Mouse (Mus musculus): Measurements from ENCODE around the gene Trpm2. TPM values are rescaled to one million over a fixed set of nuclear protein-coding genes. Genes with fewer than 3 reads are reported as not detected.
"Not testable (repeated sequence)": the region's sequence is repeated elsewhere in the genome, so short reads cannot be mapped to it uniquely, and the experiment has no call there.

The Trpm2 gene
- polyA plus RNA-seq (2012; rRNA removed): 51.6 and 52.3 TPM in 2 replicates

- Histone ChIP-seq H3K27ac (ENCODE audit: insufficient read depth, low read length) (peak within 1 kb of the TSS; percentile 59), H3K4me3 (ENCODE audit: extremely low read depth, insufficient read depth, insufficient read length) (peak within 1 kb of the TSS; percentile 48), H3K4me1 (ENCODE audit: control insufficient read depth, insufficient read depth, insufficient read length) (peaks cover 18% of the 10 kb centered on the region), H3K36me3 (ENCODE audit: control insufficient read depth, insufficient read depth, low read length) (no peaks in the 10 kb centered on the region), H3K27me3 (ENCODE audit: control insufficient read depth, insufficient read depth, low read length) (peaks cover 2% of the 10 kb centered on the region; the same call in 1 of the 2 replicates)
- DNase-seq (ENCODE audit: low read depth in 1 of 2, low spot score in 2 of 2): peak in 1 of 2 experiments; percentile 52
- TF ChIP-seq CTCF (IDR thresholded peaks at IDR 0.05; ENCODE audit: extremely low read depth, insufficient read depth, insufficient read length, insufficient replicate concordance): no peak
- TF ChIP-seq POLR2A (IDR thresholded peaks at IDR 0.05; ENCODE audit: low read depth, low read length): no peak
- 25% methylated on average over 6 of the region's 6 CpGs for WGBS
These were observed at the start of gene Trpm2 for GRCm38 (mm10) chr10:77970481-77970880. Gene Trpm2 (minus strand): TSS chr10:77970563.

DNA sequence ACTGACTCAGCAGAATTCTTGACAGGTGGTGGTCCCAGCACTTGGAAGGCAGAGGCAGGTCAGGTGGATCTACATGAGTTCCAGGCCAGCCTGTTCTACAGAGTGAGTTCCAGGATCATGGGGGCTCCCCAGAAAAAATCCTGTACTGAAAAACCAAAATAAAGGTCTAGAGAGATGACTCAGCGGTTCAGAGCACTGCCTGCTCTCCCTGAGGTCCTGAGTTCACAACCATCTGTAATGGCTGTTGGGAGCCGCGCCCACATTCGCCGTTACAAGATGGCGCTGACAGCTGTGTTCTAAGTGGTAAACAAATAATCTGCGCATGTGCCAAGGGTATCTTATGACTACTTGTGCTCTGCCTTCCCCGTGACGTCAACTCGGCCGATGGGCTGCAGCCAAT is 49.6 kb upstream of the Trpm2 start:
- H3K36me3 ChIP-seq (ENCODE audit: control insufficient read depth, insufficient read depth, low read length); H3K27me3 ChIP-seq (ENCODE audit: control insufficient read depth, insufficient read depth, low read length); DNase-seq (ENCODE audit: low read depth in 1 of 2, low spot score in 2 of 2); H3K27ac ChIP-seq (ENCODE audit: insufficient read depth, low read length); H3K4me1 ChIP-seq (ENCODE audit: control insufficient read depth, insufficient read depth, insufficient read length); H3K4me3 ChIP-seq (ENCODE audit: extremely low read depth, insufficient read depth, insufficient read length): not testable (repeated sequence)
- WGBS: 88% methylated on average over 7 of the region's 11 CpGs

GRCm38 (mm10) chr10:78019291-78019690 is 48.9 kb upstream of the Trpm2 start:
- no peaks in the 10 kb centered on the region for H3K27me3 ChIP-seq (ENCODE audit: control insufficient read depth, insufficient read depth, low read length)
- H3K36me3 ChIP-seq (ENCODE audit: control insufficient read depth, insufficient read depth, low read length): no peaks in the 10 kb centered on the region
- TF ChIP-seq POLR2A (IDR thresholded peaks at IDR 0.05; ENCODE audit: low read depth, low read length): no peak
- no peak for TF ChIP-seq CTCF (IDR thresholded peaks at IDR 0.05; ENCODE audit: extremely low read depth, insufficient read depth, insufficient read length, insufficient replicate concordance)
- H3K27ac ChIP-seq (ENCODE audit: insufficient read depth, low read length): no peak overlapping the region
- 88% methylated on average over 4 of the region's 4 CpGs for WGBS
- no peak overlapping the region for H3K4me3 ChIP-seq (ENCODE audit: extremely low read depth, insufficient read depth, insufficient read length)
- no peaks in the 10 kb centered on the region; the same call in 1 of the 2 replicates for H3K4me1 ChIP-seq (ENCODE audit: control insufficient read depth, insufficient read depth, insufficient read length)
- DNase-seq (ENCODE audit: low read depth in 1 of 2, low spot score in 2 of 2): no peak

GRCm38 (mm10) chr10:78018797-78019203 is 48.4 kb upstream of the Trpm2 start:
- 16% methylated on average over 19 of the region's 19 CpGs for WGBS
- peak; percentile 56 to 66 for DNase-seq (ENCODE audit: low read depth in 1 of 2, low spot score in 2 of 2)
- no peaks in the 10 kb centered on the region for H3K36me3 ChIP-seq (ENCODE audit: control insufficient read depth, insufficient read depth, low read length)
- no peak overlapping the region; the same call in 1 of the 2 replicates for H3K4me3 ChIP-seq (ENCODE audit: extremely low read depth, insufficient read depth, insufficient read length)
- no peak overlapping the region for H3K27ac ChIP-seq (ENCODE audit: insufficient read depth, low read length)
- no peaks in the 10 kb centered on the region; the same call in 1 of the 2 replicates for H3K4me1 ChIP-seq (ENCODE audit: control insufficient read depth, insufficient read depth, insufficient read length)
- peak; percentile 97 for TF ChIP-seq CTCF (IDR thresholded peaks at IDR 0.05; ENCODE audit: extremely low read depth, insufficient read depth, insufficient read length, insufficient replicate concordance)
- TF ChIP-seq POLR2A (IDR thresholded peaks at IDR 0.05; ENCODE audit: low read depth, low read length): no peak
- H3K27me3 ChIP-seq (ENCODE audit: control insufficient read depth, insufficient read depth, low read length): no peaks in the 10 kb centered on the region

GRCm38 (mm10) chr10:78016366-78016765 is 46.0 kb upstream of the Trpm2 start:
- TF ChIP-seq CTCF (IDR thresholded peaks at IDR 0.05; ENCODE audit: extremely low read depth, insufficient read depth, insufficient read length, insufficient replicate concordance): no peak
- no peak for TF ChIP-seq POLR2A (IDR thresholded peaks at IDR 0.05; ENCODE audit: low read depth, low read length)
- no peak for DNase-seq (ENCODE audit: low read depth in 1 of 2, low spot score in 2 of 2)
- no peaks in the 10 kb centered on the region for H3K36me3 ChIP-seq (ENCODE audit: control insufficient read depth, insufficient read depth, low read length)
- H3K27ac ChIP-seq (ENCODE audit: insufficient read depth, low read length): no peak overlapping the region
- no peak overlapping the region for H3K4me3 ChIP-seq (ENCODE audit: extremely low read depth, insufficient read depth, insufficient read length)
- no peaks in the 10 kb centered on the region; the same call in 1 of the 2 replicates for H3K4me1 ChIP-seq (ENCODE audit: control insufficient read depth, insufficient read depth, insufficient read length)
- no peaks in the 10 kb centered on the region for H3K27me3 ChIP-seq (ENCODE audit: control insufficient read depth, insufficient read depth, low read length)
- 80% methylated on average over 5 of the region's 5 CpGs for WGBS

- Histone ChIP-seq H3K27me3 (ENCODE audit: control insufficient read depth, insufficient read depth, low read length) (no peaks in the 10 kb centered on the region), H3K27ac (ENCODE audit: insufficient read depth, low read length) (no peak overlapping the region), H3K4me3 (ENCODE audit: extremely low read depth, insufficient read depth, insufficient read length) (no peak overlapping the region), H3K36me3 (ENCODE audit: control insufficient read depth, insufficient read depth, low read length) (no peaks in the 10 kb centered on the region), H3K4me1 (ENCODE audit: control insufficient read depth, insufficient read depth, insufficient read length) (peaks cover under 1% of the 10 kb centered on the region; the same call in 1 of the 2 replicates)
- TF ChIP-seq POLR2A (IDR thresholded peaks at IDR 0.05; ENCODE audit: low read depth, low read length) (no peak), CTCF (IDR thresholded peaks at IDR 0.05; ENCODE audit: extremely low read depth, insufficient read depth, insufficient read length, insufficient replicate concordance) (no peak)
- DNase-seq (ENCODE audit: low read depth in 1 of 2, low spot score in 2 of 2): no peak
- 85% methylated on average over 1 of the region's 1 CpGs for WGBS
These were observed 45.1 kb upstream of the Trpm2 start for GRCm38 (mm10) chr10:78015489-78015888.

DNA sequence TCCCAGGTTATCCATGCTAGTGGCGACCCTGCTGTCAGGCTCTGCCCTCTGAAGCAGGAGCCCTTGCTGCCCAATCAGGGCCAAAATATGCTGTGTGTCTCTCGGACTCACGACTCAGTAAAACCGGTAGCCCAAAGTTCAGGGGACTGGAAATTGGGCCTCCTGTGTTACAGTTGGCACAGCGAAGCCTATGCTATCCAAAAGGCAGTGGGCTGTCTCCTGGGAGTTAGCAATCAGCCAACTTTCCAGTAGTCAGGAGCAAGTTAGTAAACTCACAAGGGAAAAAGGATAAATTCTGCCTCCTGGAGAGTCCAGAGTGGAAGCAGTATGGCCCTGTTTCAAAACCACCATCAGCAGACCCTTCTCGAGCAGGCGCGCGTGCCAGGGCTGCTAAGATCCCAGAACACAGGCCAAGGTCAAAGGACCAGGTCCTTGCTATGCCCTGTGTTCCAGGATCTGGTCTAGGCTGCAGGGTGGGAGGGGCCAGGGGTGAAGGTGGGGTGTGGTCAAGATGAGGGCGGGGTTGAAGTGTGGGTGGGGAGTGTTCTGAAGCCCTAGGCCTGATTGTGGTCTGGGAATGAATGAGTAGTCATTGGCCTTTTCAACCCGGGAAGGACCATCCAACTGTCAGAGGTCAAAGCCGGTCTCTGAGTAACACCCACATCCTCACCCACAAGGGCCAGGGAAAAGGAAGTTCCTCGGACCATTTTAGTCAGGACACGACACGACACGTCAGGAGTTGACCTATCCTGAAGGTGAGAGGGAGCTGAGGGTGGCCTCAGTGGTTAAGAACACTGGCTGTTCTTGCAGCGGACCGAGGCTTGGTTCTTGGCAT is 42.5 kb upstream of the Trpm2 start:
- DNase-seq (ENCODE audit: low read depth in 1 of 2, low spot score in 2 of 2): no peak

GRCm38 (mm10) chr10:78011116-78011515 is 40.8 kb upstream of the Trpm2 start:
- not testable (repeated sequence) for DNase-seq (ENCODE audit: low read depth in 1 of 2, low spot score in 2 of 2); H3K36me3 ChIP-seq (ENCODE audit: control insufficient read depth, insufficient read depth, low read length); H3K27me3 ChIP-seq (ENCODE audit: control insufficient read depth, insufficient read depth, low read length); H3K4me1 ChIP-seq (ENCODE audit: control insufficient read depth, insufficient read depth, insufficient read length); H3K27ac ChIP-seq (ENCODE audit: insufficient read depth, low read length); H3K4me3 ChIP-seq (ENCODE audit: extremely low read depth, insufficient read depth, insufficient read length)
- WGBS: 91% methylated on average over 5 of the region's 5 CpGs

More for the DNA sequence above, 42.5 kb upstream of the Trpm2 start:
- Histone ChIP-seq H3K27me3 (ENCODE audit: control insufficient read depth, insufficient read depth, low read length) (no peaks in the 10 kb centered on the region), H3K36me3 (ENCODE audit: control insufficient read depth, insufficient read depth, low read length) (no peaks in the 10 kb centered on the region), H3K27ac (ENCODE audit: insufficient read depth, low read length) (no peak overlapping the region), H3K4me1 (ENCODE audit: control insufficient read depth, insufficient read depth, insufficient read length) (peaks cover 9% of the 10 kb centered on the region; the same call in 1 of the 2 replicates), H3K4me3 (ENCODE audit: extremely low read depth, insufficient read depth, insufficient read length) (no peak overlapping the region)
- TF ChIP-seq CTCF (IDR thresholded peaks at IDR 0.05; ENCODE audit: extremely low read depth, insufficient read depth, insufficient read length, insufficient replicate concordance) (no peak), POLR2A (IDR thresholded peaks at IDR 0.05; ENCODE audit: low read depth, low read length) (no peak)
- WGBS: 93% methylated on average over 18 of the region's 18 CpGs

Measured in spleen, adult 2 months (tissue).